Mouse (Mus musculus): ENCODE results near the gene Gm20914. TPM values are rescaled to one million over a fixed set of nuclear protein-coding genes. Genes with fewer than 3 reads are reported as not detected.
"Not testable (repeated sequence)": the region's sequence is repeated elsewhere in the genome, so short reads cannot be mapped to it uniquely, and the experiment has no call there.

Gm20914 gene
- polyA plus RNA-seq (2015; fragmentation: Nextera tagmentation; extraction: Ambion mirVana): not detected in 2 replicates

DNA sequence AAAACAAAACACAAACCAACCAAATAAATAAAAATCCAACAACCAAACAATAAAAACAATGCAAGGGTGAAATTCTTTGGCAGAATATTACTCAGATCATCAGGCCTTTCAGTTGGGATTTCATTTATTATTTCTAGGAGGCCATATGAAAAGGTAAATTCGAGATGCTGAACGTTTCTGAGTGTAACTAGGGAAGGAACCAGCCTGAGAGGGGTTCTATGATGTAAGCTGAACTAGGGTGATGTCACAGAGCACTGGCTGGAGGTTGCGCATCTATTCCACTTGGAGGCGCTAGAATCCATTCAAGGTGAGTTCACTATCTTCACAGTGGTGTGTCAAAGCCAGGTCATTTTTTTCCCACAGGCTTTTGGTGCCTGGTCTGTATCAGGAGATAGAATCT is at the start of gene Gm20914:
TSS of gene Gm20914 (plus strand) at position 301 of the 400 bp plus-strand sequence.
- not testable (repeated sequence) for H3K36me3 ChIP-seq (ENCODE audit: control insufficient read depth, insufficient read depth); H3K9me3 ChIP-seq (ENCODE audit: control insufficient read depth, low read length); H3K4me1 ChIP-seq (replicated peaks; ENCODE audit: control insufficient read depth, insufficient read depth, low read length); H3K9ac ChIP-seq (replicated peaks; ENCODE audit: low read depth, low read length); ATAC-seq; H3K4me2 ChIP-seq (ENCODE audit: low read length); H3K27ac ChIP-seq (ENCODE audit: low read length); H3K4me3 ChIP-seq (replicated peaks; ENCODE audit: low read length); H3K27me3 ChIP-seq (replicated peaks; ENCODE audit: control insufficient read depth, insufficient read depth, low read length)
- no CpG with 5 or more reads among the region's 4 CpGs for WGBS

Other genes starting within 250 kb of the Gm20914 start
- gene Gm21854, start 69.0 kb upstream of the Gm20914 start, polyA plus RNA-seq (2015; fragmentation: Nextera tagmentation; extraction: Ambion mirVana): not detected in 2 replicates
- not detected in 2 replicates for gene Gm28171, start 67.4 kb downstream of the Gm20914 start, polyA plus RNA-seq (2015; fragmentation: Nextera tagmentation; extraction: Ambion mirVana)
- not detected in 2 replicates for gene Gm21778, start 216.5 kb downstream of the Gm20914 start, polyA plus RNA-seq (2015; fragmentation: Nextera tagmentation; extraction: Ambion mirVana)